18 mouse cellular contexts compared by ENCODE assay signal in the genomic region with DNA sequence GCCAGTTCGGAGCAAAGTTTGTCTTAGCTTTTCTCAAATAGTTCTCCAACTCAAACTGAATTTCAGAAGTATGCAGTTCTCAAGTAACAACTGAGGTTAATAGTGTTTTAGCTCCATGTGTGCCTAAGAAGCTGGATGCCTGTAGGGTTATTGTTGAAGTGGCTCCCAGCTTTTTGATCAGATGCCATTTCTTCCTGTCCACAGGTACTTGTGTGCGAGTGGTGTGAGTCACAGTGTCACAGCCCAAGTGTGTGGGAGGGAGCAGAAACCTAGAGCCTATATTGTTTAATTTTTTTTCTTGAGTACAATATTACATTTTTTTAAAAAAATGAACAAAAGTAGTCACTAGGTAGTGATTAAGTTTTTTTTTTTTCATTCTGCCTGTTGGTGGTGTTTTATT.
"Had no signal": no experiment of that assay in that cellular context is flagged by ENCODE, and none has a peak within 500 bp of the region (broad histone marks: within the 10 kb centered on the region; RNA-seq: fewer than 3 reads in every experiment).

No protein-coding gene starts in this region.

- H3K4me2 ChIP-seq: limb, embryonic 15.5 days; liver, embryonic 12.5 days; lung, embryonic 14.5 days; midbrain, embryonic 13.5 days; neural tube, embryonic 13.5 days; neural tube, embryonic 15.5 days; stomach, embryonic 15.5 days had no signal

- DNase-seq: lung, embryonic 14.5 days; retina, postnatal 1 day; right cerebral cortex, adult 18-20 months; right cerebral cortex, postnatal 14 days; thymus, adult 2 months; thymus, postnatal 25 days; thymus, postnatal 4 days had no signal

- H3K27ac ChIP-seq: limb, embryonic 15.5 days; liver, embryonic 12.5 days; liver, embryonic 14.5 days; midbrain, embryonic 10.5 days; midbrain, embryonic 13.5 days; neural tube, embryonic 13.5 days; neural tube, embryonic 15.5 days; stomach, embryonic 15.5 days; stomach, postnatal 0 days had no signal

- H3K9ac ChIP-seq: limb, embryonic 15.5 days; liver, embryonic 12.5 days; liver, embryonic 14.5 days; lung, embryonic 14.5 days; midbrain, embryonic 13.5 days; neural tube, embryonic 13.5 days; neural tube, embryonic 15.5 days; stomach, embryonic 15.5 days had no signal

- H3K9me3 ChIP-seq: limb, embryonic 15.5 days; liver, embryonic 12.5 days; midbrain, embryonic 10.5 days; midbrain, embryonic 13.5 days; neural tube, embryonic 13.5 days; neural tube, embryonic 15.5 days; stomach, embryonic 15.5 days had no signal

- H3K36me3 ChIP-seq: limb, embryonic 15.5 days; liver, embryonic 12.5 days; midbrain, embryonic 10.5 days; neural tube, embryonic 15.5 days; stomach, embryonic 15.5 days had no signal

- H3K4me1 ChIP-seq: limb, embryonic 15.5 days; liver, embryonic 12.5 days; midbrain, embryonic 10.5 days; midbrain, embryonic 13.5 days; neural tube, embryonic 13.5 days; neural tube, embryonic 15.5 days; stomach, embryonic 15.5 days had no signal

- H3K27me3 ChIP-seq: limb, embryonic 15.5 days; liver, embryonic 12.5 days; midbrain, embryonic 13.5 days; neural tube, embryonic 13.5 days; neural tube, embryonic 15.5 days; stomach, embryonic 15.5 days had no signal

- ATAC-seq: liver, embryonic 12.5 days; midbrain, embryonic 13.5 days; midbrain, embryonic 16.5 days had no signal

- H3K4me3 ChIP-seq: limb, embryonic 15.5 days; liver, embryonic 12.5 days; midbrain, embryonic 10.5 days; midbrain, embryonic 13.5 days; myocyte; neural tube, embryonic 13.5 days; neural tube, embryonic 15.5 days; stomach, embryonic 15.5 days had no signal
